Mouse (Mus musculus) heart, adult 2 months (tissue): ENCODE measurements at regions not wholly inside any gene's neighbourhood (a gene's known extent, or its start where the extent isn't known, plus 50 kb on each side); places are given as distances from the start of the nearest gene placed in this dataset.

Experiments used
- CTCF ChIP-seq: fragments of 200-600 bp; IDR thresholded peaks from 2 replicates; pipeline ENCODE4 v1.8.1; 2022; ENCODE audit warnings: antibody characterized with exemption, mild to moderate bottlenecking, moderate library complexity
- EP300 ChIP-seq: fragments of 200-500 bp; IDR thresholded peaks from 2 replicates; pipeline ENCODE4 v1.6.1; 2011; ENCODE audit warnings: low read depth, low read length, control low read depth; ENCODE audit not compliant: insufficient read depth
- POLR2A ChIP-seq: fragments of 200-500 bp; IDR thresholded peaks from 2 replicates; pipeline ENCODE4 v1.6.1; 2011; ENCODE audit warnings: mild to moderate bottlenecking, low read depth, low read length, control low read depth; ENCODE audit not compliant: insufficient read depth

DNA sequence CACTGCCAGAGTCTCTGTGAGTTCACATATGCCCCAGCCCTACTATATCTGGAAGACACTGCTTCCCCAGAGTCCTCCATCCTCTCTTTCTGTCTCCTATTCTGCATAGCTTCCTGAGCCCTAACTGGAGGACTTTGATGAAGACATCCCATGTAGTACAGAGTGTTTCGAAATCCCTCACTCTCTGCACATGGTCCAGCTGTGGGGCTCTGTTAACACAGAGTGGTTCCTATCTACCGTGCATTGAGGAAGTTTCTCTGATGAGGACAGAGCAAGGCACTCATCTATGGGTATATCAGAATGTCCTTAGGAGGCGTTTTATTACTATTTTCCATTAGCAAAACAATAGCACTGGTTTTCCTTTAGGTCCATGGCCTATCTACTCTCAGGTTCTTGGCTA, 117.7 kb downstream of the Kcnrg start:
- TF ChIP-seq CTCF (no peak), POLR2A (no peak), EP300 (no peak)
